Comparison of ENCODE assay signal across 8 mouse cellular contexts in genomic region chr11:50210101-50210504, GRCm38 (mm10). TPM values are rescaled to one million over a fixed set of nuclear protein-coding genes. Genes with fewer than 3 reads are reported as not detected.
DNase-seq lines count a peak whose midpoint lies in the region; ATAC-seq lines count a peak whose summit lies in the region.

No protein-coding gene starts in this region.

- no peaks in the 10 kb centered on the region for H3K9me3 ChIP-seq in embryonic facial prominence, embryonic 11.5 days (replicated peaks; ENCODE audit: control insufficient read depth, low read length)
- no peaks in the 10 kb centered on the region for H3K9me3 ChIP-seq in limb, embryonic 12.5 days
- H3K9me3 ChIP-seq in midbrain, embryonic 14.5 days (ENCODE audit: control insufficient read depth, low read length), result no peaks in the 10 kb centered on the region

- peak; percentile 96 for ATAC-seq in embryonic facial prominence, embryonic 11.5 days (replicated peaks; ENCODE audit: insufficient number of reproducible peaks, low FRiP score, low TSS enrichment, low read depth)
- peak; percentile 93 for ATAC-seq in limb, embryonic 12.5 days (ENCODE audit: insufficient number of reproducible peaks, insufficient read depth, low FRiP score, low TSS enrichment, low read depth)
- ATAC-seq in midbrain, embryonic 14.5 days (ENCODE audit: low FRiP score, low TSS enrichment), result peak; percentile 93

- H3K36me3 ChIP-seq in embryonic facial prominence, embryonic 11.5 days (replicated peaks; ENCODE audit: control insufficient read depth, insufficient read depth, low read depth, low read length), result peaks cover 7% of the 10 kb centered on the region
- peaks cover 31% of the 10 kb centered on the region for H3K36me3 ChIP-seq in limb, embryonic 12.5 days
- peaks cover 26% of the 10 kb centered on the region for H3K36me3 ChIP-seq in midbrain, embryonic 14.5 days (ENCODE audit: control insufficient read depth, insufficient read depth, low read length)

- H3K9ac ChIP-seq in embryonic facial prominence, embryonic 11.5 days (replicated peaks; ENCODE audit: low read length), result peak overlapping the region; percentile 87
- H3K9ac ChIP-seq in limb, embryonic 12.5 days (replicated peaks), result peak overlapping the region; percentile 90
- H3K9ac ChIP-seq in midbrain, embryonic 14.5 days (replicated peaks; ENCODE audit: low read length), result peak overlapping the region; percentile 92

- peak overlapping the region; percentile 82 for H3K27ac ChIP-seq in embryonic facial prominence, embryonic 11.5 days (replicated peaks; ENCODE audit: low read depth, low read length)
- H3K27ac ChIP-seq in limb, embryonic 12.5 days, result peak overlapping the region; percentile 96
- peak overlapping the region; percentile 96 for H3K27ac ChIP-seq in midbrain, embryonic 14.5 days (replicated peaks; ENCODE audit: low read depth, low read length)

- no peaks in the 10 kb centered on the region; the same call in 1 of the 2 replicates for H3K4me1 ChIP-seq in embryonic facial prominence, embryonic 11.5 days (ENCODE audit: control insufficient read depth, insufficient read depth, low read length)
- H3K4me1 ChIP-seq in limb, embryonic 12.5 days (replicated peaks), result peaks cover 10% of the 10 kb centered on the region
- peaks cover 16% of the 10 kb centered on the region for H3K4me1 ChIP-seq in midbrain, embryonic 14.5 days (ENCODE audit: control insufficient read depth, insufficient read depth, low read length)

- H3K4me3 ChIP-seq in embryonic facial prominence, embryonic 11.5 days (ENCODE audit: low read depth, low read length), result peak overlapping the region; percentile 94
- H3K4me3 ChIP-seq in limb, embryonic 12.5 days (replicated peaks), result peak overlapping the region; percentile 94
- peak overlapping the region; percentile 87 for H3K4me3 ChIP-seq in midbrain, embryonic 14.5 days (replicated peaks; ENCODE audit: low read depth, low read length)

- peak; percentile 96 for DNase-seq in 3T3-L1 (ENCODE audit: low read depth, low spot score)
- peak; percentile 90 for DNase-seq in adrenal gland, postnatal 25 days
- DNase-seq in embryonic facial prominence, embryonic 11.5 days (ENCODE audit: low spot score), result peak; percentile 91
- DNase-seq in heart, adult 11 months, result peak; percentile 100
- peak; percentile 94 for DNase-seq in kidney, adult 11 months
- DNase-seq in midbrain, embryonic 14.5 days, result peak; percentile 94
- peak; percentile 81 for DNase-seq in spleen, adult 12 weeks (ENCODE audit: low spot score)

- under 1% methylated on average over 24 of the region's 24 CpGs for WGBS in embryonic facial prominence, embryonic 11.5 days
- under 1% methylated on average over 24 of the region's 24 CpGs for WGBS in limb, embryonic 12.5 days
- WGBS in midbrain, embryonic 14.5 days, result 0% methylated on average over 24 of the region's 24 CpGs

- H3K4me2 ChIP-seq in embryonic facial prominence, embryonic 11.5 days (ENCODE audit: low read depth, low read length), result peak overlapping the region; percentile 61
- peak overlapping the region; percentile 63 for H3K4me2 ChIP-seq in limb, embryonic 12.5 days
- peak overlapping the region; percentile 72 for H3K4me2 ChIP-seq in midbrain, embryonic 14.5 days (ENCODE audit: low read length)

- no peaks in the 10 kb centered on the region for H3K27me3 ChIP-seq in embryonic facial prominence, embryonic 11.5 days (ENCODE audit: control insufficient read depth, insufficient read depth, low read length)
- H3K27me3 ChIP-seq in limb, embryonic 12.5 days, result no peaks in the 10 kb centered on the region
- no peaks in the 10 kb centered on the region for H3K27me3 ChIP-seq in midbrain, embryonic 14.5 days (ENCODE audit: control insufficient read depth, insufficient read depth, low read length)

RNA-seq across cellular contexts. Expression of gene Sqstm1, which starts 0.5 kb away (rescaled TPM):
- total RNA-seq in adrenal gland, postnatal 25 days (2021), result 784 and 1,020 TPM in 2 replicates
- 135 and 142 TPM in 2 replicates for polyA plus RNA-seq in embryonic facial prominence, embryonic 11.5 days (2014; fragmentation: Nextera tagmentation; extraction: Ambion mirVana)
- polyA plus RNA-seq in limb, embryonic 12.5 days (2016; fragmentation: Nextera tagmentation; extraction: Ambion mirVana), result 165 and 167 TPM in 2 replicates
- polyA plus RNA-seq in midbrain, embryonic 14.5 days (2014; fragmentation: Nextera tagmentation; extraction: Ambion mirVana), result 293 and 312 TPM in 2 replicates

RNA-seq across cellular contexts. Expression of gene Mgat4b, which starts 0.6 kb away (rescaled TPM):
- 138 and 161 TPM in 2 replicates for total RNA-seq in adrenal gland, postnatal 25 days (2021)
- polyA plus RNA-seq in embryonic facial prominence, embryonic 11.5 days (2014; fragmentation: Nextera tagmentation; extraction: Ambion mirVana), result 19.5 and 21.1 TPM in 2 replicates
- polyA plus RNA-seq in limb, embryonic 12.5 days (2016; fragmentation: Nextera tagmentation; extraction: Ambion mirVana), result 31.2 and 35.2 TPM in 2 replicates
- polyA plus RNA-seq in midbrain, embryonic 14.5 days (2014; fragmentation: Nextera tagmentation; extraction: Ambion mirVana), result 41.3 and 59.6 TPM in 2 replicates

RNA-seq across cellular contexts. Expression of gene Ltc4s, which starts 28.3 kb away (rescaled TPM):
- 6.2 and 7.5 TPM in 2 replicates for total RNA-seq in adrenal gland, postnatal 25 days (2021)
- 0.36 and 0.57 TPM in 2 replicates for polyA plus RNA-seq in embryonic facial prominence, embryonic 11.5 days (2014; fragmentation: Nextera tagmentation; extraction: Ambion mirVana)
- 0.47 and 1.0 TPM in 2 replicates for polyA plus RNA-seq in limb, embryonic 12.5 days (2016; fragmentation: Nextera tagmentation; extraction: Ambion mirVana)
- 1.0 and 2.5 TPM in 2 replicates for polyA plus RNA-seq in midbrain, embryonic 14.5 days (2014; fragmentation: Nextera tagmentation; extraction: Ambion mirVana)

RNA-seq across cellular contexts. Expression of gene Mrnip, which starts 35.9 kb away (rescaled TPM):
- total RNA-seq in adrenal gland, postnatal 25 days (2021), result 10.5 and 15.0 TPM in 2 replicates
- polyA plus RNA-seq in embryonic facial prominence, embryonic 11.5 days (2014; fragmentation: Nextera tagmentation; extraction: Ambion mirVana), result 24.9 and 25.5 TPM in 2 replicates
- polyA plus RNA-seq in limb, embryonic 12.5 days (2016; fragmentation: Nextera tagmentation; extraction: Ambion mirVana), result 22.8 and 23.8 TPM in 2 replicates
- polyA plus RNA-seq in midbrain, embryonic 14.5 days (2014; fragmentation: Nextera tagmentation; extraction: Ambion mirVana), result 37.0 and 38.8 TPM in 2 replicates

Comparison
In these comparisons a context has a peak if more than half of its experiments do, and no peak if none do; other contexts are left out.
1. Peak in every context shown above with its lines: DNase-seq, ATAC-seq, H3K4me3 ChIP-seq and H3K27ac ChIP-seq.